Mouse (Mus musculus): ENCODE data around the gene Pak6. TPM values are rescaled to one million over a fixed set of nuclear protein-coding genes. Genes with fewer than 3 reads are reported as not detected.

The Pak6 gene
- total RNA-seq, 2 experiments from 2014 or later = 13.5 to 15.3 TPM

GRCm38 (mm10) chr2:118695677-118696232 lies 32.7 kb downstream of the Pak6 start:
- peak; percentile 70 to 75 for DNase-seq

GRCm38 (mm10) chr2:118696451-118697308 lies 33.6 kb downstream of the Pak6 start:
- DNase-seq = peak in 1 of 2 experiments; percentile 45
- intact Hi-C loops (cut with DNase I) = loop anchor here (5.0 kb wide), 1 partner anchor 209 kb away; no protein-coding TSS in a partner anchor

More at GRCm38 (mm10) chr2:118695677-118696232, 32.7 kb downstream of the Pak6 start:
- intact Hi-C loops (cut with DNase I) = loop anchor here (1.0 to 5.0 kb wide), 2 partner anchors 57 to 208 kb away; no protein-coding TSS in a partner anchor

- intact Hi-C loops (cut with DNase I) = loop anchor here (5.0 kb wide), 1 partner anchor 210 kb away; no protein-coding TSS in a partner anchor
- DNase-seq = no peak
Observed at GRCm38 (mm10) chr2:118697311-118697877, 34.3 kb downstream of the Pak6 start.

GRCm38 (mm10) chr2:118697955-118698354 lies 34.9 kb downstream of the Pak6 start:
- intact Hi-C loops (cut with DNase I) = loop anchor here (5.0 kb wide), 1 partner anchor 211 kb away; no protein-coding TSS in a partner anchor

GRCm38 (mm10) chr2:118700179-118701062 lies 37.3 kb downstream of the Pak6 start:
- intact Hi-C loops (cut with DNase I) = loop anchor here (1.0 kb wide), 3 partner anchors 30 to 183 kb away; no protein-coding TSS in a partner anchor
- DNase-seq = peak; percentile 91 to 94

More at GRCm38 (mm10) chr2:118697955-118698354, 34.9 kb downstream of the Pak6 start:
- DNase-seq = peak in 1 of 2 experiments; percentile 25

GRCm38 (mm10) chr2:118701161-118701560 lies 38.1 kb downstream of the Pak6 start:
- DNase-seq = no peak
- intact Hi-C loops (cut with DNase I) = loop anchor here (1.0 kb wide), 1 partner anchor 182 kb away; no protein-coding TSS in a partner anchor

- no peak for DNase-seq
- intact Hi-C loops (cut with DNase I) = loop anchor here (1.0 kb wide), 1 partner anchor 181 kb away; no protein-coding TSS in a partner anchor
Observed at GRCm38 (mm10) chr2:118701971-118702882, 39.1 kb downstream of the Pak6 start.

GRCm38 (mm10) chr2:118702883-118703761 lies 40.0 kb downstream of the Pak6 start:
- intact Hi-C loops (cut with DNase I) = no loop called here
- peak; percentile 62 to 64 for DNase-seq

- no peak for DNase-seq
- intact Hi-C loops (cut with DNase I) = no loop called here
Observed at GRCm38 (mm10) chr2:118703913-118704730, 41.0 kb downstream of the Pak6 start, which contains the start of gene Ankrd63. TSS of gene Ankrd63 (minus strand) at chr2:118703963.

- intact Hi-C loops (cut with DNase I) = no loop called here
- no peak for DNase-seq
Observed at GRCm38 (mm10) chr2:118706436-118706835, 43.3 kb downstream of the Pak6 start.

GRCm38 (mm10) chr2:118708472-118708871 lies 45.4 kb downstream of the Pak6 start:
- intact Hi-C loops (cut with DNase I) = no loop called here

GRCm38 (mm10) chr2:118709655-118710221 lies 46.6 kb downstream of the Pak6 start:
- intact Hi-C loops (cut with DNase I) = no loop called here
- DNase-seq = no peak

More at GRCm38 (mm10) chr2:118708472-118708871, 45.4 kb downstream of the Pak6 start:
- DNase-seq = peak in 1 of 2 experiments; percentile 50

GRCm38 (mm10) chr2:118711038-118711494 lies 48.0 kb downstream of the Pak6 start:
- peak; percentile 54 to 64 for DNase-seq
- intact Hi-C loops (cut with DNase I) = no loop called here

- intact Hi-C loops (cut with DNase I) = no loop called here
- DNase-seq = no peak
Observed at GRCm38 (mm10) chr2:118713631-118714030, 50.5 kb downstream of the Pak6 start.

GRCm38 (mm10) chr2:118714230-118714629 lies 51.1 kb downstream of the Pak6 start:
- DNase-seq = no peak
- intact Hi-C loops (cut with DNase I) = no loop called here

GRCm38 (mm10) chr2:118716677-118717076 lies 53.6 kb downstream of the Pak6 start:
- intact Hi-C loops (cut with DNase I) = no loop called here
- peak; percentile 88 to 89 for DNase-seq

Data from heart, postnatal 10 days (tissue).